Mouse (Mus musculus) testis, adult 2 months (tissue): Measurements from ENCODE around the gene Rabggtb.

Experiments used
- CTCF ChIP-seq: fragments of 200-500 bp; IDR thresholded peaks from 2 replicates; pipeline ENCODE4 v1.5.1; 2012; ENCODE audit warnings: low read depth, mild to moderate bottlenecking, inconsistent platforms, low read length, moderate library complexity; ENCODE audit not compliant: control insufficient read depth, insufficient read depth, insufficient replicate concordance
- POLR2A ChIP-seq: fragments of 200-500 bp; IDR thresholded peaks from 2 replicates; pipeline ENCODE4 v1.6.1; 2012; ENCODE audit warnings: low read depth, mild to moderate bottlenecking, inconsistent platforms, low read length, moderate library complexity; ENCODE audit not compliant: control insufficient read depth

- TF ChIP-seq CTCF (no peak), POLR2A (no peak)
These were observed 49.0 kb downstream of the Rabggtb start for GRCm38 (mm10) chr3:153863816-153864215.
